Mouse (Mus musculus): ENCODE data around the gene Rdh8. TPM values are rescaled to one million over a fixed set of nuclear protein-coding genes. Genes with fewer than 3 reads are reported as not detected.

The Rdh8 gene
- polyA plus RNA-seq, 1 experiment from 2014 or later, result not detected

DNA sequence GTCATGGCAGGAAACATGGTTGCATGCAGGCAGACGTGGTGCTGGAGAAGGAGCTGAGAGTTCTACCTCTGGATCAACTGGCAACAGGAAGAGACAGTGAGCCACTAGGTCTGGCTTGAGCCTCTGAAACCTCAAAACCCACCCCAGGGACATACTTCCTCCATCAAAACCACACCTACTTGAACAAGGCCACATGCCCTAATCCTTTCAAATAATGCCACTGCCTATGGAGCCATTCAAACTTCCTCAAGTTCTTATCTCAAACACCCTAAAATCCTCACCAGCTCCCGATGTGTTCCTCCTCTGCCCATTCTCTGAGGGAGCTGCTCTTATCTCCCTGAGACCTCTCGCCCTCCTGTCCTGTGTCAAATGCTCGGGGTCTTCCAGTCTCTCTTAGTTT is 23.9 kb downstream of the Rdh8 start:
- WGBS, result 71% methylated on average over 4 of the region's 4 CpGs
- Histone ChIP-seq H3K9me3 (replicated peaks) (no peaks in the 10 kb centered on the region), H3K27ac (replicated peaks) (no peak overlapping the region)

DNA sequence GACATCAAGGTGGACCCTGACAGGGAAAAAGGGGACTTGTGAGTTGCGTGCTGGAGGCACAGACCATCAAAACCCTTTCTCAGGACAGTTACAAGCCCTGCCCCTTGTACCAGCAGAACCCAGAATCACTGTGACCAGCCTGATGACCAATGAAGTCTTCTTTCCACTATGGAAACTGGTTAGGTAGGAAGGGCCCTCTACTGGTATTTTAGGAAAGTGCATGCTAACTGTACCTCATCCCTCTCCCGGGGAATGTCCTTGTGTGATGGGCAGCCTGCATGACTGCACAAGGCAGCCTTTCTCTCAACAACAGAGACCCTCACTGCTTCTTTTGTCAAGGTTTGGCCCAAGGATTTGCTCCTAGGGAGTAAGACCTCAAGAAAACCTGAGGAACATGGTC is 24.4 kb downstream of the Rdh8 start:
- Histone ChIP-seq H3K27ac (replicated peaks) (no peak overlapping the region), H3K4me1 (peaks cover 7% of the 10 kb centered on the region; the same call in 1 of the 2 replicates), H3K27me3 (ENCODE audit: low read depth, poor library complexity, severe bottlenecking) (no peaks in the 10 kb centered on the region), H3K4me3 (no peak overlapping the region), H3K36me3 (no peaks in the 10 kb centered on the region), H3K9me3 (replicated peaks) (no peaks in the 10 kb centered on the region)
- no peak for DNase-seq (ENCODE audit: low spot score)
- WGBS, result 40% methylated on average over 2 of the region's 2 CpGs

More for the DNA sequence above, 23.9 kb downstream of the Rdh8 start:
- H3K4me3 ChIP-seq, result no peak overlapping the region
- DNase-seq (ENCODE audit: low spot score), result no peak
- no peaks in the 10 kb centered on the region for H3K36me3 ChIP-seq
- H3K4me1 ChIP-seq, result peaks cover 7% of the 10 kb centered on the region; the same call in 1 of the 2 replicates
- no peaks in the 10 kb centered on the region for H3K27me3 ChIP-seq (ENCODE audit: low read depth, poor library complexity, severe bottlenecking)

DNA sequence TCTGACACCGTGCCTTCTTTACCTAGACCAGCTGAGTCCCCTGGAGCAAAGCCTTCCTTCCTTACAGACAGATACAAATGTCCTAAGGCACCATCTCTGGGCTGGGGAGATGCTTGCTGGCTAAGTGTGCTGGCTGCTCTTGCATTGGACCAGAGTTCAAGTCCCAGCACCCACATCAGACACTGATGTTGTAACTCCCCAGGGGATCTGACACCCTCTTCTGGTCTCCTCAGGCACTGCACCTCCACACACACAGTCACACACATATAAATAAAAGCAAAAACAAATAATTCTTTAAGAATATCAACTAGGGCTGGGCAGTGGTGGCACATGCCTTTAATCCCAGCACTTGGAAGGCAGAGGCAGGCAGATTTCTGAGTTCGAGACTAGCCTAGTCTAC is 31.9 kb downstream of the Rdh8 start:
- Histone ChIP-seq H3K27ac (replicated peaks) (no peak overlapping the region), H3K27me3 (ENCODE audit: low read depth, poor library complexity, severe bottlenecking) (no peaks in the 10 kb centered on the region), H3K9me3 (replicated peaks) (no peaks in the 10 kb centered on the region), H3K4me1 (no peaks in the 10 kb centered on the region), H3K36me3 (no peaks in the 10 kb centered on the region), H3K4me3 (no peak overlapping the region)
- DNase-seq (ENCODE audit: low spot score), result no peak
- 88% methylated on average over 2 of the region's 2 CpGs for WGBS

DNA sequence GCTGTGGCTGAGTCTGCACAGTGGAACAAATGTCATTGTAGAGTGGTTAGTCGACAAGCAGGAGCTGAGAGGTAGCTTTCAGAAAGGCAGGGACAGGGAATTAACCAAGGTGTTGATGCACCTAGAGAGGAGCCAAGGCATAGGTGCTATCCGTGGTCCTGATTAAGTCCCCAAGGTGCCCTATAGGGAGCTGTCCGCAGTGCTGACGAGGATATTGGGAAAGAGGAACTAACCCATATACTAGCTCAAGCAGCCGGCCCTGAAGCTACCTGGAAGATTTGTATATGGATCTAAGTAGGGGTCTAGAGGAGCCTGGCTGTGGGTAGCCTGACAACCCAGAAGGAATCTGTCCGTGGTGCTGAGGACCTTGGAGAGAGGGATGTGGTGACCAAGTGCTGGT is 38.8 kb downstream of the Rdh8 start:
- no peak overlapping the region for H3K27ac ChIP-seq (replicated peaks)
- H3K4me1 ChIP-seq, result no peaks in the 10 kb centered on the region
- H3K9me3 ChIP-seq (replicated peaks), result no peaks in the 10 kb centered on the region
- no peaks in the 10 kb centered on the region for H3K27me3 ChIP-seq (ENCODE audit: low read depth, poor library complexity, severe bottlenecking)
- peak; percentile 26 for DNase-seq (ENCODE audit: low spot score)
- H3K4me3 ChIP-seq, result no peak overlapping the region
- 9% methylated on average over 6 of the region's 6 CpGs for WGBS
- H3K36me3 ChIP-seq, result no peaks in the 10 kb centered on the region

DNA sequence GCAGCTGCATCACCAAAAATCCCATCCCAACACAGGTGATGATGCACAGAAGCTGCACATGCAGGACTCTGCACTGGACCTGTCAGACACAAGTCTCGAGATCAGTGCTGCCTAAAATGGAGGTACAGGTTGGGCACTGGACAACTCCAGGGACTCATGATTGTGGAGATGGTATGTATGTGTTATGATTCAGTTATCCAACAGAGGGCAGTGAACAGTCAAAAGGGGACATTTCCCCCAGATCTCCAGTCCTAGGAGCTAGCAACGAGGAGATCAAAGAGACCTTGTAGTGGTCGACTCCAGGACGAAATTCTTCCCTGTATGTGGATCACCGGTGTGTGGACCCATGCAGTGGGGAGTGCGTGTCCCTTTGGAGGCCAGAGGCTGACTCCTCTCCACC is 41.6 kb downstream of the Rdh8 start:
- DNase-seq (ENCODE audit: low spot score), result no peak
- no peaks in the 10 kb centered on the region for H3K4me1 ChIP-seq
- no peaks in the 10 kb centered on the region for H3K36me3 ChIP-seq
- 52% methylated on average over 6 of the region's 6 CpGs for WGBS
- no peaks in the 10 kb centered on the region for H3K27me3 ChIP-seq (ENCODE audit: low read depth, poor library complexity, severe bottlenecking)
- no peak overlapping the region for H3K27ac ChIP-seq (replicated peaks)
- H3K9me3 ChIP-seq (replicated peaks), result no peaks in the 10 kb centered on the region
- H3K4me3 ChIP-seq, result no peak overlapping the region

DNA sequence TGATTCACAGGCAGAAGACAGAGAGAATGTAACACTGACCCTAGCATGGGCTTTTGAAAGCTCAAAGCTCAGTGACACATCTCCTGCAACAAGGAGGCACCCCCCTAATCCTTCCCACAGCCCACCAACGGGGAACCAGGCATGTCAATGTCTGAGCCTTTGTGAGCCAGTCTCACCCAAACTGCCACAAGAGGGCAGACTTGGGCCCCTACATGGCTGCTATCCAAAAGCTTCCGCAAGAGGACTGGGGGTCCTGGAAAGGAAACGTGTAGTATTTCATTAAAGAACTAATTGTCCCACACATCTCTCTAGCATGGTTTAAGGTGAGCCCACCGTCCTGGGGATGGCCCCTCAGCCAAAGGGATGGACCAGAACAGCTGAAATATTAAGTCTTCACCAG is 43.5 kb downstream of the Rdh8 start:
- peaks cover 10% of the 10 kb centered on the region; the same call in 1 of the 2 replicates for H3K27me3 ChIP-seq (ENCODE audit: low read depth, poor library complexity, severe bottlenecking)
- no peaks in the 10 kb centered on the region for H3K9me3 ChIP-seq (replicated peaks)
- WGBS, result 15% methylated on average over 4 of the region's 4 CpGs
- H3K36me3 ChIP-seq, result no peaks in the 10 kb centered on the region
- no peaks in the 10 kb centered on the region for H3K4me1 ChIP-seq
- peak; percentile 56 for DNase-seq (ENCODE audit: low spot score)
- H3K27ac ChIP-seq (replicated peaks), result no peak overlapping the region
- H3K4me3 ChIP-seq, result no peak overlapping the region

DNA sequence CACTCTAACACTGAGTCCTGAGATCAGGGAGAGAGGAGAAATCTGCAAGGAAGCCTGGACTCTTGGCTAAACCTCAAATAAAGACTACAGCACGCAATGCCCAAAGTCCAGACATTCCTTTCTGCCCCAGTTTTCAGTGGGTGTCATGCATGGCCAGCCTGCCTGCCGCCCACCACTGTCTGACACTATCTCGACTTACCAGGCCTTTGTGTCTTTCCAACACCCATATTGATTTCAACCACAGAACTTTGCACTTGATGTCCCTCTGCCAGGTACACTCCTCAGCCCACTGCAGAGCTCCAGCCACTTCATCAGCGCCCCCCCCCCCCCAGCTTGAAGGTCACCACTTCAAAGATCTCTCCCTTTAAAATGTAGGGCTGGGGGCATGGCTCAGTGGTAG is 43.9 kb downstream of the Rdh8 start:
- whole genome bisulfite sequencing, result 56% methylated on average over 4 of the region's 4 CpGs
- Histone ChIP-seq H3K4me1 (no peaks in the 10 kb centered on the region), H3K36me3 (no peaks in the 10 kb centered on the region), H3K27ac (replicated peaks) (no peak overlapping the region), H3K27me3 (ENCODE audit: low read depth, poor library complexity, severe bottlenecking) (peaks cover 14% of the 10 kb centered on the region), H3K4me3 (no peak overlapping the region), H3K9me3 (replicated peaks) (no peaks in the 10 kb centered on the region)
- DNase-seq (ENCODE audit: low spot score), result no peak

DNA sequence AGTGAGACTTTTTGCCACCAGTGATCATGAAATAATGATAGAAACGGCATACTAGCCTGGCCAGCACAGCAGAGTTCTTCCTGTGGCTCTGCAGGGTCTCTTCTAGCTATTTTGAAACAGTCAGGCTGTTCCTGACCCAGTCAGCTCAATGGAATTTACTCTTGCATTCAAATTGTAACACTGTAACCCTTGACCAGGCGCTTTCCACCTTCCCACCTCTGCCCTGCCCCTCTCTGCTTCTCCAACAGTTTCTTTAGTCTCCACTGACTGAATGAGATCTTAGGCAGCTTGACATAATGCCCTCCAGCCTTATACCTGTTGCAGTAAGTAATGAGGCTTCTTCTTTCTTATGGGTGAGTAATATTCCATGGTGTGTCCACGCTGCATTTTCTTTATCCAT is 48.6 kb downstream of the Rdh8 start:
- Histone ChIP-seq H3K27me3 (ENCODE audit: low read depth, poor library complexity, severe bottlenecking) (peaks cover 56% of the 10 kb centered on the region), H3K9me3 (replicated peaks) (no peaks in the 10 kb centered on the region), H3K4me1 (peaks cover 9% of the 10 kb centered on the region), H3K36me3 (no peaks in the 10 kb centered on the region), H3K27ac (replicated peaks) (no peak overlapping the region), H3K4me3 (no peak overlapping the region)
- WGBS, result 71% methylated on average over 3 of the region's 3 CpGs
- DNase-seq (ENCODE audit: low spot score), result no peak

DNA sequence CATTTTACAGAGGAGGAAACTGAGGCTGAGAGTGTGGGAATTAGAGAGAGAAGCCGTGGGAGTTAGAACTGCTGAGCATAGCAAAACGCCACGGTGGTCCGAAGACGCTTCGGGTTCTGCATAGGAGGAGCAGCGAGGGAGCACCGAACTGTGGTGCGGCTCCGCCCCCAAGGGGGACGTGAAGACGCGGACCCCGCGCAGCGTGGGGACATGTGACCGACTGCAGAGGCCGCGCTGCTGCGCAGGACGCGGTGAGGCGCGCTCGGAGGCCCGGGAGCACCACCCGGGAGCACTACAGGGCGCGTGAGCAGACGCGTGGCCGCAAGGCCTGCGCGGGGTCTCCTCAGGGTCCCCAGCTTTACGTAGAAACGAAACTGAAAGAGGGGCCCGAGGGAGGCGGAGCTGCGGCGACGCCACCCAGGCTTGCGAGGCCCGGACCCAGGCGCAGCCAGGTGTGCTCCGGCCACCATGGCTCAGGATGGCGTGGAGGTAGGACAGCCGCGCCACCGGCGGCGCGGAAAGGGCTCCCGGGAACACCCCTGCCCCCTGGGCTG is 50.2 kb downstream of the Rdh8 start, which contains the start of gene A230050P20Rik:
TSS of gene A230050P20Rik (plus strand) at position 195 of the 554 bp plus-strand sequence.
- H3K27me3 ChIP-seq (ENCODE audit: low read depth, poor library complexity, severe bottlenecking), result peaks cover 56% of the 10 kb centered on the region
- DNase-seq (ENCODE audit: low spot score), result peak; percentile 21
- 9% methylated on average over 53 of the region's 53 CpGs for WGBS

DNA sequence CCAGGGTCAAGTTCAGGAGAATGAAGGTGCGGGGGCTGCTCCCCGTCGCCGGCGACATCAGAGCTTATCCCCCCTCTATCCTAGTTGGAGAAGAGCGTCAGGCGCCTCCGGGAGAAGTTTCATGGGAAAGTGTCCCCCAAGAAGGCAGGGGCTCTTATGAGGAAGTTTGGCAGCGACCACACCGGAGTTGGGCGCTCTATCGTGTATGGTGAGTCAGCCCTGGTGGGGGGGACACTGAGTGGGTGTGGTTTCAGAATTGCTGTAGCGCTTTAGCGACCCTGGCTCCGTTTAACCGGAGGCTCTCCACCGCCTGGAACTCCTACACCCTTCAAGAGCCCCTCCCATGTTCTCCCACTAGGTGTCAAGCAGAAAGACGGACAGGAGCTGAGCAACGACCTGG is 50.9 kb downstream of the Rdh8 start:
- no peak for DNase-seq (ENCODE audit: low spot score)
- H3K36me3 ChIP-seq, result no peaks in the 10 kb centered on the region
- H3K27me3 ChIP-seq (ENCODE audit: low read depth, poor library complexity, severe bottlenecking), result peaks cover 56% of the 10 kb centered on the region
- peak overlapping the region; percentile 45 for H3K4me3 ChIP-seq
- peaks cover 9% of the 10 kb centered on the region for H3K4me1 ChIP-seq
- H3K9me3 ChIP-seq (replicated peaks), result no peaks in the 10 kb centered on the region
- WGBS, result 8% methylated on average over 19 of the region's 19 CpGs
- H3K27ac ChIP-seq (replicated peaks), result no peak overlapping the region

More for the DNA sequence above, 50.2 kb downstream of the Rdh8 start, which contains the start of gene A230050P20Rik:
- Histone ChIP-seq H3K27ac (replicated peaks) (no peak within 1 kb of the TSS), H3K4me3 (peak within 1 kb of the TSS; percentile 45), H3K36me3 (no peaks in the 10 kb centered on the region), H3K9me3 (replicated peaks) (no peaks in the 10 kb centered on the region), H3K4me1 (peaks cover 9% of the 10 kb centered on the region)

DNA sequence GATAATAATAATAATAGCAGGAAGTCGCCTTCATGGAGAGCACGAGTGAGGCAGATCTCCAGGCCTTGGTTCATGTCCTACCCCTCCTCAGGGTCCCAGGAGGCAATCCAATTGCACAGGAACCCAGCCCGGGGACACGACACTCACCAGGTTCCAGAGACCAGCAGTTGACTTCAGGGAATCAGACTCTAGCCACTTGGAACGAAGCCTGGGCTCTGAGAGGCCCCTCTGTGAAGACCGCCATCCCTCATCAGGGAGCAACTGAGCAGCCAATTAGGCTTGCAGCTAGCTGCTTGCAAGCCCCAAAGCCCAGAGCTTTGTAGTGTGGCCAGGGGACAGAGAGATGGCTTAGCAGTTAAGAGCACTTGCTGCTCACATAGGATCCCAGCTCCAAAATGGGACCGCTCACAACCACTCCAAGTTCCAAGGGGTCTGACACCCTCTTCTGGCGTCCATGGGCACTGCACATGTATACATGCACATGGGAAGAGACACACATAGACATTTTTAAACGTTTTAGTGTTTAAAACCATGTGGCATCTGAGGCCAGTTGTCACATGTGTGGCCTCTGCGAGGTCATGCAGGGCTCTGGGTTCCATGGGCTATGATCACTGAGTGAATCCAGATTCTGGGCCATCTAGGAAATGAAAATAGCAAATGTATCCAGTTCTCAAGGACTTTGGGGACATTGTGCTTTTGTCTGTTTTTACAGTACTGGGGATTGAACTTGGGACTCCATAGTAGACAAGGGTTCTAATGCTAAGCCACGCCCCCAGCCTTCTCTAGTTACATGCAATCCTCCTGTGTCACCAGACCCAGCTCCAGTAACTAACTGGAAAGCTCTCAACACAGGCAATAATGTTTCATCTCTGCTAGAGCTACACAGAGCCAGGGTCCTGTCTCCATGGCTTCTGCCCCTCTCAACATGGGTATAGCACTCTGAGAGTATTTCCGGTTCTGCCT is 52.2 kb downstream of the Rdh8 start:
- H3K27me3 ChIP-seq (ENCODE audit: low read depth, poor library complexity, severe bottlenecking), result peaks cover 56% of the 10 kb centered on the region
- no peak overlapping the region for H3K4me3 ChIP-seq
- H3K9me3 ChIP-seq (replicated peaks), result no peaks in the 10 kb centered on the region
- H3K36me3 ChIP-seq, result no peaks in the 10 kb centered on the region
- WGBS, result 79% methylated on average over 12 of the region's 12 CpGs
- H3K27ac ChIP-seq (replicated peaks), result no peak overlapping the region
- peaks cover 9% of the 10 kb centered on the region for H3K4me1 ChIP-seq
- no peak for DNase-seq (ENCODE audit: low spot score)

DNA sequence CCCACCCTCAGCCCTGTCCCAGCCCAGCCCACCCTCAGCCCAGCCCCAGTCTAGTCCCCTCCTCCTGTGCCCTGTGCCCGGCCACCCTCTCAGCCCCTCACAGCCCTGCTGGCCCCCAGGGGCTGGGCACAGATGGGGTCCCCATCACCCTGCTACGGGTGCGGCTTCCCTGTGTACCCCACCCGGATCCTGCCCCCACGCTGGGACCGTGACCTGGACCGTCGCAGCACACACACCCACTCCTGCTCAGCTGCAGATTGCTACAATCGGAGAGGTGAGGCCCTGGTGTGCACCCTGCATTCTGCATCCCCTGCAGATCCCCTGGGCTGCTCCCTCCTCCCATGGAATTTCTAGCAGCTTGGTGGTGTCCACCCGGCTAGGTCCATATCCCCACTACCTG is 54.7 kb downstream of the Rdh8 start:
- peaks cover 34% of the 10 kb centered on the region for H3K27me3 ChIP-seq (ENCODE audit: low read depth, poor library complexity, severe bottlenecking)
- peaks cover 13% of the 10 kb centered on the region for H3K4me1 ChIP-seq
- no peaks in the 10 kb centered on the region for H3K36me3 ChIP-seq
- H3K9me3 ChIP-seq (replicated peaks), result no peaks in the 10 kb centered on the region
- no peak overlapping the region for H3K27ac ChIP-seq (replicated peaks)
- DNase-seq (ENCODE audit: low spot score), result no peak
- 88% methylated on average over 10 of the region's 10 CpGs for WGBS
- no peak overlapping the region for H3K4me3 ChIP-seq

DNA sequence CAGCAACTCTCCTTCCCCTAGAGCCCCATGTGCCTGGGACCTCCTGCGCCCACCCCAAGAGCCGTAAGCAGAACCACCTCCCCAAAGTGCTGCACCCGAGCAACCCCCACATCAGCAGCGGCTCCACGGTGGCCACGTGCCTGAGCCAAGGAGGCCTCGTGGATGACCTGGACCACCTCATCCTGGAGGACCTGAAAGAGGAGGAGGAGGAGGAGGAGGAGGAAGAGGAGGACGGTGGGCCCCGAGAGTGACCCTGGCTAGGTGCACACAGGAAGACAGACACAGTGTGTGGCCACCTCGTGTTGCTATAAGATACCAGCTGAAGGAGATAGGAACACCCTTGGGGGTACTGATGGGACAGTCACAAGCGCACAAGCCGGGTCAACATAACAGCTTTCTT is 55.2 kb downstream of the Rdh8 start:
- Histone ChIP-seq H3K36me3 (no peaks in the 10 kb centered on the region), H3K9me3 (replicated peaks) (no peaks in the 10 kb centered on the region), H3K27ac (replicated peaks) (no peak overlapping the region), H3K4me3 (no peak overlapping the region), H3K4me1 (peaks cover 11% of the 10 kb centered on the region), H3K27me3 (ENCODE audit: low read depth, poor library complexity, severe bottlenecking) (peaks cover 29% of the 10 kb centered on the region)
- no peak for DNase-seq (ENCODE audit: low spot score)
- 87% methylated on average over 12 of the region's 12 CpGs for WGBS

All from midbrain, embryonic 10.5 days (tissue).